8 mouse cellular contexts compared by ENCODE assay signal in the genomic region with DNA sequence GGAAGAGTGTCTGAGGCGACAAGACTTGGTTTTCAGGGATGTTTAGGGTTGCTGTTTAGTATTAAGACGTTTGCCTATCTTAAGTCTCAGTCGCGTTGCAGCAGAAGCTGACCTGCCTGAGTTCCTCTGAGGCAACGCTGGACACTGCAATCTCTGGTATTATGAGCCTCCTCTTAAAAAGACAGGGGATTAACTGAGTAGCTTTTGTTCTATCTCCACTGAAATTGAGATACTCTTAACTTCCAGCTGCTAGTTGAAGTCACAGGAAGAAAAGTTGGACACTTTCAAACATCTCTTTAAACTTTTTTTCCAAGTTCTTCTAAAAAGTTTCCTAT.
DNase-seq lines count a peak whose midpoint lies in the region; ATAC-seq and TF ChIP-seq lines count a peak whose summit lies in the region.
"Not testable (repeated sequence)": the region's sequence is repeated elsewhere in the genome, so short reads cannot be mapped to it uniquely, and the experiment has no call there.

No protein-coding gene starts in this region.

- H3K9me3 ChIP-seq in erythroblast, embryonic 14.5 days (ENCODE audit: control insufficient read depth, low read length); heart, embryonic 10.5 days; hindbrain, embryonic 16.5 days (ENCODE audit: control insufficient read depth, low read length); liver, postnatal 0 days (ENCODE audit: low read length); midbrain, embryonic 14.5 days (ENCODE audit: control insufficient read depth, low read length); stomach, embryonic 15.5 days: not testable (repeated sequence)

- H3K4me1 ChIP-seq in erythroblast, embryonic 14.5 days (ENCODE audit: control insufficient read depth); heart, embryonic 10.5 days; hindbrain, embryonic 16.5 days (ENCODE audit: control insufficient read depth, insufficient read depth, low read depth, low read length); liver, postnatal 0 days (ENCODE audit: insufficient read depth); midbrain, embryonic 14.5 days (ENCODE audit: control insufficient read depth, insufficient read depth, low read length); stomach, embryonic 15.5 days: not testable (repeated sequence)

- in situ Hi-C loops in Patski (cut with MboI; ENCODE audit: low pct_unique_long_range_greater_than_20kb) = loop anchor here (25.0 kb wide), 1 partner anchor 371 kb away; a partner anchor contains a TSS

- CTCF ChIA-PET in Patski (lab: Charles Lee) = not testable (repeated sequence)

- peak overlapping the region; percentile 68 for H3K4me3 ChIP-seq in erythroblast, embryonic 14.5 days (replicated peaks)
- H3K4me3 ChIP-seq in heart, embryonic 10.5 days = peak overlapping the region; percentile 78
- peak overlapping the region; percentile 54 for H3K4me3 ChIP-seq in hindbrain, embryonic 16.5 days (ENCODE audit: low read length)
- peak overlapping the region; percentile 46 for H3K4me3 ChIP-seq in left cerebral cortex, adult 2 months
- peak overlapping the region; percentile 72 for H3K4me3 ChIP-seq in liver, postnatal 0 days (ENCODE audit: low read depth, low read length)
- peak overlapping the region; percentile 45 for H3K4me3 ChIP-seq in midbrain, embryonic 14.5 days (replicated peaks; ENCODE audit: low read depth, low read length)
- H3K4me3 ChIP-seq in stomach, embryonic 15.5 days (replicated peaks) = peak overlapping the region; percentile 67

- peak overlapping the region; percentile 60 for H3K4me2 ChIP-seq in hindbrain, embryonic 16.5 days (ENCODE audit: low read length)
- peak overlapping the region; percentile 80 for H3K4me2 ChIP-seq in liver, postnatal 0 days (ENCODE audit: low read depth, low read length)
- peak overlapping the region; percentile 51 for H3K4me2 ChIP-seq in midbrain, embryonic 14.5 days (ENCODE audit: low read length)
- peak overlapping the region; percentile 55 for H3K4me2 ChIP-seq in stomach, embryonic 15.5 days

- H3K9ac ChIP-seq in hindbrain, embryonic 16.5 days (ENCODE audit: low read depth, low read length) = peak overlapping the region; percentile 73
- H3K9ac ChIP-seq in liver, postnatal 0 days (replicated peaks) = peak overlapping the region; percentile 68
- peak overlapping the region; percentile 53; the same call in 1 of the 2 replicates for H3K9ac ChIP-seq in midbrain, embryonic 14.5 days (replicated peaks; ENCODE audit: low read length)
- H3K9ac ChIP-seq in stomach, embryonic 15.5 days = peak overlapping the region; percentile 39

- TF ChIP-seq EP300 in liver, postnatal 0 days (IDR thresholded peaks at IDR 0.05; ENCODE audit: low read depth) = not testable (repeated sequence)

- under 1% methylated on average over 5 of the region's 5 CpGs for WGBS in heart, embryonic 10.5 days
- 0% methylated on average over 5 of the region's 5 CpGs for WGBS in hindbrain, embryonic 16.5 days
- WGBS in liver, postnatal 0 days (ENCODE audit: insufficient replicate concordance) = 4% methylated on average over 5 of the region's 5 CpGs
- WGBS in midbrain, embryonic 14.5 days = 0% methylated on average over 5 of the region's 5 CpGs
- 2% methylated on average over 5 of the region's 5 CpGs for WGBS in stomach, embryonic 15.5 days

- intact Hi-C loops in left cerebral cortex, adult 2 months (cut with DNase I) = not testable (repeated sequence)

- POLR2A ChIA-PET in Patski (lab: Charles Lee) = not testable (repeated sequence)

- H3K27ac ChIP-seq in heart, embryonic 10.5 days = peak overlapping the region; percentile 88
- peak overlapping the region; percentile 9 for H3K27ac ChIP-seq in hindbrain, embryonic 16.5 days (ENCODE audit: low read depth, low read length)
- not testable (repeated sequence) for H3K27ac ChIP-seq in left cerebral cortex, adult 2 months; liver, postnatal 0 days (ENCODE audit: low read depth)
- peak overlapping the region; percentile 50 for H3K27ac ChIP-seq in midbrain, embryonic 14.5 days (replicated peaks; ENCODE audit: low read depth, low read length)
- H3K27ac ChIP-seq in stomach, embryonic 15.5 days = peak overlapping the region; percentile 82

- TF ChIP-seq CTCF in Patski (IDR thresholded peaks at IDR 0.05); left cerebral cortex, adult 2 months (IDR thresholded peaks at IDR 0.05); liver, postnatal 0 days (IDR thresholded peaks at IDR 0.05; ENCODE audit: low read depth): not testable (repeated sequence)

- H3K36me3 ChIP-seq in erythroblast, embryonic 14.5 days (ENCODE audit: control insufficient read depth); heart, embryonic 10.5 days; hindbrain, embryonic 16.5 days (ENCODE audit: control insufficient read depth, insufficient read depth, low read length); liver, postnatal 0 days (replicated peaks; ENCODE audit: insufficient read depth, low read length); midbrain, embryonic 14.5 days (ENCODE audit: control insufficient read depth, insufficient read depth, low read length); stomach, embryonic 15.5 days: not testable (repeated sequence)

- not testable (repeated sequence) for ATAC-seq in Patski; hindbrain, embryonic 16.5 days; midbrain, embryonic 14.5 days (ENCODE audit: low FRiP score, low TSS enrichment); stomach, embryonic 15.5 days (ENCODE audit: insufficient read depth, low FRiP score, low read depth)
- peak; percentile 44 for ATAC-seq in liver, postnatal 0 days

- not testable (repeated sequence) for H3K27me3 ChIP-seq in Patski; erythroblast, embryonic 14.5 days (ENCODE audit: control insufficient read depth); heart, embryonic 10.5 days (ENCODE audit: insufficient read depth, poor library complexity, severe bottlenecking); hindbrain, embryonic 16.5 days (replicated peaks; ENCODE audit: control insufficient read depth, insufficient read depth, low read length); liver, postnatal 0 days (ENCODE audit: insufficient read depth, low read length); midbrain, embryonic 14.5 days (ENCODE audit: control insufficient read depth, insufficient read depth, low read length); stomach, embryonic 15.5 days (replicated peaks)

- DNase-seq in Patski (ENCODE audit: low read depth, low spot score) = peak; percentile 10
- not testable (repeated sequence) for DNase-seq in heart, embryonic 10.5 days (ENCODE audit: low spot score); left cerebral cortex, adult 2 months (ENCODE audit: extremely low spot score in 1 of 2, low spot score in 2 of 2); liver, postnatal 0 days; midbrain, embryonic 14.5 days
